Mouse (Mus musculus): ENCODE data around the gene Map3k20. TPM values are rescaled to one million over a fixed set of nuclear protein-coding genes. Genes with fewer than 3 reads are reported as not detected.

Map3k20 gene
- total RNA-seq, 2 experiments from 2014 or later = 223 to 231 TPM

DNA sequence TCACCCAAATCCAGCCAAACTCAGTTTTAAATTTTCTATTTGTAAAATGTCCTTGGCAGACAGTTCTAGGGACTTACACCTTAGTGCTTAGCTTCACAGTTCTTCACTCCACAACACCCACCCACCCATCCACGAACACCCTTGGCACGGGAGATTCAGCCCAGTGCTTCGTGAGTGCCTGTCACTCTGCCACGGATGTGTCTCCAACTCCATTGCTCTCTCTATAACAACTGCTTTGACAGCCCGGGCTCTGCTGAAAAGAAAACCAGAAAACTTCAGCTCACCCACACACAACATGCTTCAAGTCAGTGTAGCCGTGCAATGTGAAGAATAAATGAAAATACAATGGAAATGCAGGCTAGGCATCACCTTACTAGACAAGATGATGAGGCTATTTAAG lies 97.2 kb downstream of the Map3k20 start:
- no peak for DNase-seq

DNA sequence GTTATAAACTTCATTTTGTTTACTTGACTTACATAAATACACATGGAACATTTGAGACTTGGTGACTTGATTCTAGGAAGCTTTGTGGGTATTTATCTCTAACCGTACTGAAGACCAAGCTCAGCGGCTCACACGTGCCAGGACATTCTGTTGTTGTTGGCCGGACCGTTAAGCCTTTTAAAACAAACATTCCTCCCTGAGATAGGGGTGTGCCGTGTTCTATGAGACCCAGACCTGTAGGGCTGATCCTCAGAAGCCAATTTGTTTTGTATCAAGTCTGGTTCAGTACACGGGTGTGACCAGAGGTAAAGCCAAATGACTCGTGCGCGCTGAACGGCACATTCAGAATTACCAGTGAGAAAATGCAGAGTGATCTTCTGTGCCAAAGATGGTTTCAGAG lies 97.9 kb downstream of the Map3k20 start:
- DNase-seq = no peak

DNA sequence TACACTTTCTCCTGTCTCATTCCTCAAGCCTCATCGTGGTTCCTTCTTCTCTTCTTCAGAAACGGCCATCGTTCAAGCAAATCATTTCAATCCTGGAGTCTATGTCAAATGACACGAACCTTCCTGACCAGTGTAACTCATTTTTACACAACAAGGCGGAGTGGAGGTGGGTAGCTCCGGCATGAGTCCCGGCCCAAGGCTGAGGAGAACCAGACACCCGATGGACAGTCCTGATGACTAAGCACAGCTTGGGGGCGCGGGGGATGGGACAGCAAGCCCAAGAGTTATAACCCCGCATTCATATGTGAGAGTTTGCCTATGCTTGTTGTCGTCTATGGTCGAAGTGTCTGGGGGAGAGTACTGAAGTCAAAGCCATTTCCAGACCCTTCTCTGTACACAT lies 104.0 kb downstream of the Map3k20 start:
- DNase-seq = peak; percentile 35

DNA sequence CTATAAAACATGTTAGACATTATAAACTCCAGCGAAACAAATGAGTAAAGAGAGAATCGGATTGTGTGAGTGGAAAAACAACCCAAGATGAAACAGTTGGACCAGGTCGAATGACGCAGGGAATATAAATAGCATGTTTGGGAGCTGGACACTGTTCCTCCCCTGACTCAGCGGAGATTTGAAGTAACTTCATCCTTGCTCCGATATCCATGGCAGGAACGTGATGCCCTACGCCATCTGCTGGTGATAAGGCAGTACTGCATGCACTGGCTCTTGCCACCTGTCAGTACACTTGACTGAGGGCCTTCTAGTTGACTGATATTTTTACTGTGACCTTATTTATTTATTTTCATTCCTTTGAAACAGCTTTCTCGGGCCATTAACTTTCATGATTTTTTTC lies 104.5 kb downstream of the Map3k20 start:
- peak; percentile 94 for DNase-seq

DNA sequence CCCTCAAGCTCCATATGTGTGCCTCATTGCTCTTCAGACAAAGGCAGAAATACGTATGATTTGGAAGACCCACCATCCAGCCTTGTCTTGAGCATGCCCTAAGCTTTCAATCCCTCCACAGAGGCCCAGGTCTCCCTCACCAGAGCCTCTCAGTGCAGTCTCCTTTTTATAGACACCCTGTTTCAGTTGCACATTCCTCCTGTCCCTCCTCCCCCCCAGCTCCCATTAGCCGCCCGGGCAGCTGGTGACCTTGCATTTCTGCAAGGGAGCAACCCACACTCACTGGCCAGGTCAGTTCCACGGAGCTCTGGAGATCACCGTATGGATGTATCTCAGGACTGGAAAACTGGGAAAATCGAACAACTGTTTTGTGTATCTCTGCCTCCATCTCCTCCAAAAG lies 105.0 kb downstream of the Map3k20 start:
- DNase-seq = peak; percentile 65

DNA sequence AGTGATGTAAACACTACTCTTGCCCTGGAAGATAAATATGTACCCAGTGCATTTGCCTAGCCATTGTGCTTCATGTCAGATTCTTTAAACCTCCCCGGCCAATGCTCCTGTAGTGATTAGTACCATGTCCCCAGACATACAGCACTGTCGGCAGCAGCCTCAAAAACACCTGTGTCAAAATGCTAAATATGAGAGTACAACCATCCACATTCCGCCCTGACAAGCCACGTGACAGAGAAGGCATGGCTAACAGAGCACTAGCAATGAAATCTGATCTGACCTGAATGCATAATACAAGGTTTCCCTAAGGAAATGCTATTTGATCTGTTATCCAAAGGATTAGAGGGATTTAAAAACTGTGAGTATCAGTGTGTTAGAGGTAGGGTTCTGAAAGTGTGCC lies 105.6 kb downstream of the Map3k20 start:
- no peak for DNase-seq

DNA sequence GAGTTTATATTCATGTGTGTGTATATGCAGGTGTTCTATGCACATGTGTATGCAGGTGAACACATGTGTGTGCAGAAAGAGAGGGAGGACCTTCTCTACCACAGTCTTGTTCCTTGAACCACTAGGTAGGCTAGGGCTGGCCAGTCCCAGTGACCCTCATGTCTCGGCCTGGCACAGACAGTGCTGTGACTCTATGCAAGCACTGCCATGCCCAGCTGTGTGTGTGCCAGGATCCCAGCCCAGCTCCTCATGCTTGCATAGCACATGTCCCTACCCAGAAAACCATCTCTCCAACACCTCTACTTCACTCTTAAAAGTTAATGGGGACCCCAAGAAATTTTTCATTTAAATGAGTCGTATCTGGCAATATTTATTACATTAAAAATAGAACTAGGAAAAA lies 106.3 kb downstream of the Map3k20 start:
- no peak for DNase-seq

DNA sequence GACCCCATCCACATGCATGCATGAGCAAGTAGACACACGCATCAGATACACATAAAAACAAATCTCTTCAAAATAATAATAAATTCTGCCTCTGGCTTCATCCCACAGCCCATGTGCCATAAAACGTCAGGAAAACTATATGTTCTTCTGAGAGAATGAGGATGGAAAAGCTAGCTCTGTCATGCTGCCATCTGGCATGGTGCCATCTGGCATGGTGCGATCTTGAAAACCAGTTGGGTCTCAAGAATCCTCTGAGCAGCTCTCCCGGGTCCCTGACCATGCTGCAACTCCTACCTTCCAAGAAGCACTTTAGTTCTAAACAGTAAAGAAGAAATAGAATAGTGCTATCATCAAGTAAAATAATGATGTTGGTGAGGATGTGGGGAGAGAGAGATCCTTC lies 106.9 kb downstream of the Map3k20 start:
- peak; percentile 54 for DNase-seq

DNA sequence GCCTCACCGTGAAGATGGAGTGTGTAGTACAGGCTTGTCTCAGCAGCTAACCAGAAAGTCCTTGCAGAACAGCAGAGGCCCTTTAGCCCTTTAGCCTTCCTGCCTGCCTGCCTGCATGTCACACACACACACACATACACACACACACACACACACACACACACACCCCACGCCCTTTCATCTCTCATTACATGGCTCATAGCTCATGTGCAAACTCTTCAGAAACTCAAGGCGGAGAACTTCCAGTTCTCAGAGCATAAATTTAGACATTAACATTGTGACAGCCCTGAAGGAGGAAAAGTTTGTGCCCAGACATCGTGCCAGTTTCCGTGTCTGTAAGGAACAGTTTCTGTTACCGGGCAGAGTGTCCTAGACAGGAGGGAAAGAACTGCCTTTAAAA lies 111.5 kb downstream of the Map3k20 start:
- no peak for DNase-seq

DNA sequence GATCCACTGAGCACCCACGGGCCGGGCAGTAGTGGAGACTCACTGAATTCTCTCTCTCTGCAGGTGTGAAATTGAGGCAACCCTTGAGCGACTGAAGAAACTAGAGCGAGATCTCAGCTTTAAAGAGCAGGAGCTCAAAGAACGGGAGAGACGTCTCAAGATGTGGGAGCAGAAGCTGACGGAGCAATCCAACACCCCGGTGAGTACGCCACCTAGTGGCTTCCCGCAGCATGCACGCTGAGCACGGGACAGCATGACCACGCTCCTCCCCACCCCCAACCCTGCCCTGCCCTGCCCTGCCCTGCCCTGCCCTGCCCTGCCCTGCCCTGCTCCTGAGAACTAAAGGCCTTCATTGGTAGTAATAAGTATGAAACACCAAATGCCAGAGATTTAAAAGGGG lies 112.8 kb downstream of the Map3k20 start:
- peak; percentile 84 for DNase-seq

DNA sequence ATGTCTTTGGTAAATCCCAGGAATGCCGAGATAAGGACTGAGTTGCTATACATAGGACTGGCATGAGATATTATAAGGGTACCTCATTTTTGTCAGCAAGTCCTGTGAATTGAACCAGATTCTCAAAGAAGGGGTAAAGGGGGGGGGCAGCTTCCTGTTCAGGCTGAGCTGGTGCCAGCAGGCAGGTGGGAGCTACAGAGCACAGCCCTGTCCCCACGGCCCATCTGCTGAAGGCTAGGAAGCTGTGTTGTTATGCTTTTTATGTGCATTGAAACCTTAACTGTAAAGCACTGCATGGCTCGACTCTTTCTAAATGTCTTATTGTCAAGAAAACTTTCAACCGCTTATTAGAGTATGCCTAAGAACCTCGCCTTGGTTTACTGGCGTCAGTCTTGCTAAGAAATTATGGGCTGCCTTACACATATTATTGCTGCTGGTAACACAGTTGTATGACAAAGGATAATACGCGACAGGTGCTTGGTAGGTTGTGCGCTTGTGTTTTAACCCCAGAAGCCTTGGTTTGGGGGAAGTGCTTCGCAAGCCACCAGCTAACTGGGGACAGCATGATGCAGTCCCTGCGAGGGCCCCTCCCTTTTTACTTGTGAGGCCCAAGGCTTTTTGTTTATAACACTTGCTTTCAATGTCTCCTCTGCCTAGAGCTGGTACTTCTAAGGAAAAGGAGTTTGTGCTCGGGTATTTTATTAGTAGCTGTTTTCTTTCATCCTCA lies 114.2 kb downstream of the Map3k20 start:
- DNase-seq = no peak

DNA sequence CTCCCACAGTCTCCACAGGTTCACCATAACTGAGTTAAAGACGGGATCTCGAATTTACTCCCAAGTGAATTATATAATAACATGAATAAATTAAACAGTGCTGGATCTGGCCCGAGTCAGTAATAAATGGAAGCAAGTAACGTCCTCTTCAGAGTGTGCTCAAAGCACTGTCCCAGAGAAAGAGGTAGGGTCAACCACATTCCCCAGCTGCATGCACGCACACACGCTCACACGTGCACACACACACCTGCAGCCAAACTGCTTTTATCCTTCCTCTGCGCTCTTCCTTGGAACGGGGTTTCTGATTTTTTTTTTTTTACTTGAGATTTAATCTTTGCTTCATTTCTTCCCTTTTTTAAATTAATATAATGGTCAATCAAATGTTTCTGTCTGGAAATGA lies 115.9 kb downstream of the Map3k20 start:
- no peak for DNase-seq

DNA sequence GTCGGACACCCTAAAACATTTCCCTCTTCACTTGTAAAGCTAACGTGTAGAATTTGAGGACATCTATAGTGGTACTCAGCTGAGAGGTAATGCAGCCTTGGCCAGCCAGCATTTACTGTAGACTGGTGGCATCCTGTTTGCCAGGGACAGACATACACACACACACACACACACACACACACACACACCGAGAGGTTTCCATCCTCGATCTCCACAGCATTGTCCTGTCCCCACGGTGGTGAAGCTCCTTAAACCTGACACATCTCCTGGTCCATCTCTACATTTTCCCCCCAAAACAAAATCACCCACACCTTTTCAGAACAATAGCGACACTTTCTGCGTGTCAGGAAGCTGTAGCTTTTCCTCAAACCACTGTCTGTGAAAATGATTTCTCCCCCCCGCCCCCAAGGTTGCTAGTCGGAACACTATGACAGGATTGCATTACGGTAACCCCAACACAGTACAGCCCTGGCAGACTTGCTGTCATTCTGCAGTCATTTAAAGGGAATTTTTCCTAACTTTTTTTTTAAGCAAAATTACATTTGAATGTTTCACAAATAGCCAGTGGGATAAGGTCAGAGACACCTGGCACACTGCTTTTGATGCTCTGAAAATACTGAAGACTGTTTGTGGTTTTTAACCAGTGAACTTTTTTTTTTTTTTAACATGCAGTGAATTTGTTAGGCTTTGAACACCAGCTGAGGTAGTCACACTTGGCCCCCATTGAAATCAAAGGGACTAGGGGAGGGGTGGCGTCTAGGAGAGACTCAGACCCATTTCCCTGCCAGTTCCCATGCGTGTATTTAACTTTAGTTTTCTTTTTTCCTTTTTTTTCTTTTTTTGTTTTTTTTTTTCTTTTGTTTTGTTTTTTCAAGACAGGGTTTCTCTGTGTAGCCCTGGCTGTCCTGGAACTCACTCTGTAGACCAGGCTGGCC lies 120.5 kb downstream of the Map3k20 start:
- no peak for DNase-seq

DNA sequence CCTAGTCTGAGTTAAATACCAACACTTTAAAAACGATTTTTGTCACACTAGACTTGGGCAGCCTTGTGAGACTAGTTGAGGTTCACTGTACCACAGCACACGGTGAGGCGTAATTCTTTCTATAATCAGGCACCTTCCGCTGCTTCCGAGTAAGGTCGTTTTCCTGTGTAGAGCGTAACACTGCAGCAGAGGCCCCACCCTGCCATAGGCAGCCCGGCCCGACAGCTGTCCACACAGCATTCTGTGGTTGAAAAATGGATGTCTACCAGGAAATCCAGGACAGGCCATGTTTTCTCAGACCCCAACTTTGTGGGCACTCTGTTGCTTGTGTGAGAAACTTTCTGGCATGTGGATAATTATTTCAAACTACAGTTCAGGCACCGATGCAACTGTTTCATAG lies 121.3 kb downstream of the Map3k20 start:
- no peak for DNase-seq

DNA sequence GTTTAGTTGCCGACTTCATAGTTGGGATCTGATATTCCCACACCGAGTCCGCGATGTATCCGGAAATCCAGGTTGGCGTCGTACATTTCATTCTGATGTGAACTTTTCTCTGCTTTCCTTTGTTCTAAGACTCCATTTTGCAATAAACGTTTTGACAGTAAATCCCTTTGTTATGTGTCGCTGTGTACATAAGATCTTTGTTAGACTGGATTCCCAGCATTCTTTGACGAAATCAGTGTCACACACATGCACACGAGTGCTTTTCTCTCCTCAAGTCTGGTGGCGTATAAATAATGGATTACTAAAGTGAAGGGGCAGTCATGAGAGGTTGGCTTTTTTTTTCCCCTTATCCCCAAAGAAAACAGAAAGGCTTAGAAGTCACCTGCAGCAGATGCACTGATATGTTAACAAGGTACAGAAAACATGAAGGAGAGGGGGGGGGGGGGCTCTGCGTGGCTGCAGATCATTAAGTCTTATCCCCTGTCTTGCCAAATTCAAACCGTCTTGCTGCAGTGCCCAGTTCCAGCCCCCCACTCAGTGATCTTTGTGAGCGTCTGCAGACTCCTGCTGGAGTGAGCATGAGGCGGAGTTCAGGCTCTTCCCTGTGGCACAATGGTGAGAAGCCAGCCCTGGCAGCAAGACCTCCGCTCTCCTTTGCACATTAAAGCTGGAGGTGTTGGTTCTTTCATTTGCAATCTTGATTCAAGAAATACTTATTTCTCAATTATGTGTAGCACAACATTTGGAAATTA lies 122.1 kb downstream of the Map3k20 start:
- no peak for DNase-seq

DNA sequence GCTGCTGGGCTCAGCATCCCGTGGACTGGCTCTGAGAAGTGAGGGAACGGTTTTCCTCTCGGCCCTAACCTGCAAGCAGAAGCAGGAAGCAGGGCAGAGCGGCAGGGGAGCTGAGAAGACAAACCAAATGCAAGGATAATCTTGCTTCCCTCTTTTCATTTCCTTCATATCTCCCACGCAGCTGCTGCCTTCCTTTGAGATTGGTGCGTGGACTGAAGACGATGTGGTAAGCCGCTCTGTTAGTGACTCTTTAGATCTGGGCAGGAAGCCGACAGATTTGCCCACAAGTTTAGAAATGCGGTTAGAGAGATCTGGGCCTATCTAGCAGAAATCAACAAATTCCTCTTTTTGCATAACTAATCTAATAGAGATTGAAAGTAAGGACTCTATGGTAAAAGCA lies 124.5 kb downstream of the Map3k20 start:
- no peak for DNase-seq

DNA sequence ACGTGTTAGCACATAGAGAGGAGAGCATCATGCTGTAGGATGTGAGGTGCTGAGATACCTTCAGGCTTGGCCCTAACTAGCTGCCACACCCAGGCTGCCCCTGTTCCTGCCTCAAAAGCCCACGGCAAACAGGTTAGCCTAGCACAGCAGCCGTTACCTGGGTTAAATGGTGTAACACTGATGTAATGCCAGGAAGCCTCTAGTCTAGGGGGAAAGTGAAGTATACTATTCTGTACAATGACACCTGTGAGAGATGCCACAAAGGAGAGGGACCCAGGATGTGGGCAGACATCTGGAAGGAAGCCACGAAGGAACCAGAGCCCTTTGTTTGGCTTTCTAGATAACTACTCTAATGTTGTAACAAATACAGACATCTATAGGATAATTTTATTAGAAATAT lies 126.8 kb downstream of the Map3k20 start:
- no peak for DNase-seq

DNA sequence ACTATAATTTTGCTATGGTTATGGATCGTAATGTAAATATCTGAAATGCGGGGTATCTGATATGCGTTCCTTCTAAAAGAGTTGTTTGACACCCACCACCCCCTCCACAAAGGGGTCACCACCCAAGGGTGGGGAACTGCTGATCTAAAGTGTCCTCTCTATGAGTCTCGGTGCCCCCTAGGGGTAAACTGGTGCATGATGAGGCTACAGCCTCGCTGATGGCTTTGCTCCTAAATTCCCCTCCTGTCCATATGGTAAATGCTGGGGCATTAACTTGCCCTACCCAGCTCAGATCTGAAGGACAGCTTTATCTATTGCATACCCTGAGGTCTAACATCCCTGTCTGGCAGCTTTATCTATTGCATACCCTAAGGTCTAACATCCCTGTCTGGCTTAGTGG lies 130.0 kb downstream of the Map3k20 start:
- DNase-seq = no peak

DNA sequence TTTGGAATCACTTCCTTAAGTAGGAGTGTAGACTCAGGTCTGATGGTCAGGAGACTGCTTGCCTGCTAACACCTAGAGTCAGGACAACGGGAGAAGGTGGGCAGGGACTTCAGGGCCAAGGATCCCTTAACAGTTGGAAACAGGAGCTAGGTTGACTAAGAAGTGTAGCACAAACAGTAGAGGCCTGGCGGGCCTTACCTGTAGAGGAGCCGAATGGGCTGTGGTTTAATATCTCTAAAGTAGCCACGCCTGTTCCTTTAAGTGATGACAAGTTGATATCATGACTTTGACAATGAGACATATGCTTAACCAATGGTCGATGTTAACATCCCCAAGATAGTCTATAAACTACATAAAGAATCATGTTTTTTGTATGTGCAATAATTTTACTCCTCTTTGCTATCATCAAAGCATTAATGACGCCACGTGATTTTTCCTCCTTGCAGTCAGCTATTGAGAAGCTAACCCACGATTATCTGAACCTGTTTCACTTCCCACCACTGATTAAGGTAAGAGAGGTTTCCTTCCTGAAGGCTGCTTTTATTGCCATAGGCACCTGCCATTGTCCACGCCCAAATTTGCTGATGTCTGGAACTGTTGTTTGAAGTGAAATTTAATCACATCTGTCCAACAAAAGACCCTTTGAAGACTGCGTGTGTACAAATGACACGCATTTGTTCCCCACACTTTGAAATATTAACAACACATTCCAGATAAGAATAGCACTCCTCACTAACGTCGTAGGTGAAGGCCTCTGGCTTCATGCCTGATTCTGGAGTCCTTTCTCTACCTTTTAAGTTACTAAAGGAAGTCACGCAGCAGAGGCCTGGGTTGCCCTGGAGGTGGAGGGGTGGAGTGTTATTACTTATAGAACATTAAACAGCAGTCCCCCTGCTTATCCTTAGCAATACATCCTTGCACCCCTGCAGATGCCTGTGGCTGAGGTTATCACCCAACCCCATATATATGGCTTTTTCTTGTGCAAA lies 131.0 kb downstream of the Map3k20 start:
- no peak for DNase-seq

DNA sequence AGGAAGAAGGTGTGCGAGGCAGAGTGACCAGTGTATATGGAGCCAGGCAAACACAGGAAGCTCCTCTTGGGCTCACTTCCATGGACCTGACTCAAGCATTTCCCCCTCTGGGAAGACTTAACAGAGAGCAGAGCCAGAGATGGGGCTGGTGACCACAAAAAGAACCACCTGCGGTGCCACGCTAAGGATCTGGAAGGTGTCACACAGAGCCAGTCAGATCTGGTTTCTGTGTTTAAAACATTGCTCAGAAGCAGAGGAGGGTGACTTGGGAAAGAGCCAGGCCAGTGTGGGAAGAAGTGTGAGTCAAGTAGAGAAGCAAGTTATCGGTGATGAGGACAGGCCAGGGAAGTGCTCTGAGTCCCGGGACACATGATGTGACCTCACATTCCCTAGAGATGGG lies 135.1 kb downstream of the Map3k20 start:
- DNase-seq = no peak

DNA sequence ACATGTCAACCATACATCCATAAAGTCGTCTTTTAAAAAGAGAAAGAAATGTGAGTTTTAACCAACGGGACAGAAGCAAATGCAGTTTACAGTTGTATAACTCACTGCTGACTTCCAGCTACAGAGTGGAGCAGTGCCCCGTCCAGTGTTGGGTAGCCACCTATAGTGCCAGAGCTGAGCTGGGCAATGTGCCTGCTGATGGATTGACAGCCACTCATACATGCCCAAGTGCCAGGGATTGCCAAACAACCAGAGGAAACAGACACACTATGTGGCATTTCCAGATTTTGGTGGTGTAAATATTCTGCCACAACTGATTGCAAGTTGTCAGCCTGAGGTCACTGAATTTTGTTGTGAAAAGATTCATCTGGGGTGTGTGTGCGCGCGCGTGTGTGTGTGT lies 139.2 kb downstream of the Map3k20 start:
- no peak for DNase-seq

DNA sequence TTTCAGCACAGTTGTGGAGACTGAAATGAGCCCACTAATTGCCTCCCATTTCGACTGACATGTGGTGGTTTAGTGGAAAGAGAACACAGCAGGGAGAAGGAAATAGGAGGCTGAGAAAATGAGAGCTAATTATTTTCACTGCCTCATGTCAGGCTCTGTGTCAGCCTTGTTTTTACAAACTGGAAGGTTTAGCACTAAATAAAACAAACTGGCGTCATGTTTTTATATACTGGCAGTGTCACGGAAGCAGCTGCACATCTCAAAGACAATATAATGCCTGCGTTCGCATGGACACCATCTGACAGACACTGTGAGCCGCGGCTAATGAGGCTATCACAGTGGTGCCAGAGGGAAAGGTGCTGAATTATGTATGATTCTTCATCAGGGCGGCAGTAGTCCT lies 141.3 kb downstream of the Map3k20 start:
- no peak for DNase-seq

All from heart, postnatal 4 days (tissue).